Mouse (Mus musculus) stomach, postnatal 0 days (tissue): ENCODE measurements at regions not wholly inside any gene's neighbourhood (a gene's known extent, or its start where the extent isn't known, plus 50 kb on each side); places are given as distances from the start of the nearest gene placed in this dataset.

Source experiments
- CTCF ChIP-seq: IDR thresholded peaks from 2 replicates; pipeline ENCODE4 v1.5.1; 2016; ENCODE audit warnings: antibody characterized with exemption, low read depth, mild to moderate bottlenecking, moderate library complexity
- EP300 ChIP-seq: optimal IDR thresholded peaks from 2 replicates; pipeline ENCODE3; 2016; ENCODE audit warnings: antibody characterized with exemption

DNA sequence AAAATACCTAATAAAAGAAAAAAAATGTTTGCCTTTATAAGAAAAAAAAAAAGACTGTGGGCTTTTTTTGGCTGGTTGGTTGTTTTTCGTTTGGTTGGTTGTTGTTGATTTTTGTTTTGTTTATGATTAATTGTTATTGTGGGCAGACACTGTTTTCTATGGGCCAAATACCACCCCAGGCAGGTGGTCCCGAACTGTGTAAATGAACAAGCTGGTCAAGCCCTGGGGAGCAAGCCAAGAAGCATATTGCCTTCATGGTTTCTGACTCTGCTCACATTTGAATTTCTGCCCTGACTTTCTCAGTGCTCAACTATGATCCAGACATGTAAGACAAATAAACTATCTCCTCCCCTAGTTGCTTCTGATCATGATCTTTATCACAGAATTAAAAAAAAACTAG is 449.0 kb downstream of the Mei4 start:
- TF ChIP-seq CTCF: no peak
- TF ChIP-seq EP300: no peak
